Mouse (Mus musculus) G1E (cell line): ENCODE measurements around the gene Abcb8.

Experiments used
- CTCF ChIP-seq: IDR thresholded peaks from 2 replicates; pipeline ENCODE4 v1.5.1; 2012; ENCODE audit warnings: low read depth, low read length, inconsistent platforms, mixed read lengths
- GATA1 ChIP-seq: IDR thresholded peaks from 2 replicates; pipeline ENCODE4 v1.6.1; 2012; ENCODE audit warnings: borderline replicate concordance, low read length, inconsistent platforms, mixed read lengths
- TAL1 ChIP-seq: conservative IDR thresholded peaks from 2 replicates; pipeline ENCODE4 v1.6.1; 2012; ENCODE audit warnings: low read depth, low read length, inconsistent platforms, mixed read lengths

DNA sequence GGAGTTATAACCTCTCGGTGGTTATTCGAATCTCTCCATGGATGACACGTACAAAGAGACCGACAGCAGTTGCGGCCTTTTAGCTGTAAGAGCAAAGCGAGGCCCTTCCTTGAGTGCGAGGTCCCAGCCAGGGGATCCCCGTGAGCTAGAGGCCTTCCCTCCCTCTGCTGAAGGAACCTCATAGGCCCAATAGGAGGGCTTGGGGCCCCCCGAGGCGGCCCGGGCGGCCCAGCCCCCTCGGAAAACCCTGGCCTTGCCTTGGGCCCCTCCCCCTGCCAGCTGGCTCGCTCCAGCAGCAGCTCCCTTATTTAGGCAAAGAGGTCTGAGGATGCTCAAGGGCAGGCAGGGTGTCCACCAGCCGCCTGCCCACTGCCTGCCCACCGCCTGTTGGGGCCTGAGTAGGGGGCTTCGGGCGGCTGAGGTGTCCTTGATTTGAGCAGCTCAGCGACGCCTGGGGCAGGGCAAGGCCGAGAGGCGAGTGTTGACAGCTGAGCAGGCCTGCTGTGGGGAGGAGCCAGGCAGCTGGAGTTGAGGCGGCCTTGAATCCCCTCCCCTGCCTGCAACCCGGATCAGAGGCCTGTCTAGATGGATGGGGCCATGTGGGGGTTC, 41.1 kb upstream of the Abcb8 start:
- TF ChIP-seq GATA1 (no peak), CTCF (no peak), TAL1 (no peak)
